Mouse (Mus musculus): ENCODE data around the gene Hoga1. TPM values are rescaled to one million over a fixed set of nuclear protein-coding genes. Genes with fewer than 3 reads are reported as not detected.

Gene Hoga1
- polyA plus RNA-seq, 1 experiment = 10.8 TPM

- H3K27me3 ChIP-seq (ENCODE audit: control insufficient read depth, insufficient read depth, low read length) = no peaks in the 10 kb centered on the region
- no peaks in the 10 kb centered on the region; the same call in 1 of the 2 replicates for H3K4me1 ChIP-seq (ENCODE audit: control insufficient read depth, insufficient read depth, low read length)
- TF ChIP-seq POLR2A (IDR thresholded peaks at IDR 0.05; ENCODE audit: control insufficient read depth, low read depth, low read length) = no peak
- no peak for TF ChIP-seq CTCF (IDR thresholded peaks at IDR 0.05; ENCODE audit: control insufficient read depth, insufficient read depth, insufficient replicate concordance, low read depth, low read length)
- H3K27ac ChIP-seq (ENCODE audit: control insufficient read depth, insufficient read depth, low read depth, low read length) = no peak overlapping the region
- H3K4me3 ChIP-seq (ENCODE audit: control insufficient read depth, low read depth, low read length) = no peak overlapping the region
- H3K36me3 ChIP-seq (ENCODE audit: control insufficient read depth, insufficient read depth, low read length) = no peaks in the 10 kb centered on the region; the same call in 1 of the 2 replicates
Observed at GRCm38 (mm10) chr19:42014231-42014825, 31.1 kb upstream of the Hoga1 start.

GRCm38 (mm10) chr19:42015001-42015400 lies 30.4 kb upstream of the Hoga1 start:
- H3K36me3 ChIP-seq (ENCODE audit: control insufficient read depth, insufficient read depth, low read length) = no peaks in the 10 kb centered on the region
- no peak overlapping the region for H3K4me3 ChIP-seq (ENCODE audit: control insufficient read depth, low read depth, low read length)
- H3K4me1 ChIP-seq (ENCODE audit: control insufficient read depth, insufficient read depth, low read length) = no peaks in the 10 kb centered on the region; the same call in 1 of the 2 replicates
- TF ChIP-seq CTCF (IDR thresholded peaks at IDR 0.05; ENCODE audit: control insufficient read depth, insufficient read depth, insufficient replicate concordance, low read depth, low read length) = no peak
- H3K27me3 ChIP-seq (ENCODE audit: control insufficient read depth, insufficient read depth, low read length) = no peaks in the 10 kb centered on the region
- H3K27ac ChIP-seq (ENCODE audit: control insufficient read depth, insufficient read depth, low read depth, low read length) = no peak overlapping the region

GRCm38 (mm10) chr19:42016251-42016650 lies 29.2 kb upstream of the Hoga1 start:
- Histone ChIP-seq H3K36me3 (ENCODE audit: control insufficient read depth, insufficient read depth, low read length) (no peaks in the 10 kb centered on the region; the same call in 1 of the 2 replicates), H3K4me1 (ENCODE audit: control insufficient read depth, insufficient read depth, low read length) (peaks cover 1% of the 10 kb centered on the region), H3K27me3 (ENCODE audit: control insufficient read depth, insufficient read depth, low read length) (no peaks in the 10 kb centered on the region), H3K27ac (ENCODE audit: control insufficient read depth, insufficient read depth, low read depth, low read length) (no peak overlapping the region), H3K4me3 (ENCODE audit: control insufficient read depth, low read depth, low read length) (no peak overlapping the region)
- no peak for TF ChIP-seq POLR2A (IDR thresholded peaks at IDR 0.05; ENCODE audit: control insufficient read depth, low read depth, low read length)
- no peak for TF ChIP-seq CTCF (IDR thresholded peaks at IDR 0.05; ENCODE audit: control insufficient read depth, insufficient read depth, insufficient replicate concordance, low read depth, low read length)

GRCm38 (mm10) chr19:42016840-42017239 lies 28.6 kb upstream of the Hoga1 start:
- H3K4me1 ChIP-seq (ENCODE audit: control insufficient read depth, insufficient read depth, low read length) = peaks cover 4% of the 10 kb centered on the region

DNA sequence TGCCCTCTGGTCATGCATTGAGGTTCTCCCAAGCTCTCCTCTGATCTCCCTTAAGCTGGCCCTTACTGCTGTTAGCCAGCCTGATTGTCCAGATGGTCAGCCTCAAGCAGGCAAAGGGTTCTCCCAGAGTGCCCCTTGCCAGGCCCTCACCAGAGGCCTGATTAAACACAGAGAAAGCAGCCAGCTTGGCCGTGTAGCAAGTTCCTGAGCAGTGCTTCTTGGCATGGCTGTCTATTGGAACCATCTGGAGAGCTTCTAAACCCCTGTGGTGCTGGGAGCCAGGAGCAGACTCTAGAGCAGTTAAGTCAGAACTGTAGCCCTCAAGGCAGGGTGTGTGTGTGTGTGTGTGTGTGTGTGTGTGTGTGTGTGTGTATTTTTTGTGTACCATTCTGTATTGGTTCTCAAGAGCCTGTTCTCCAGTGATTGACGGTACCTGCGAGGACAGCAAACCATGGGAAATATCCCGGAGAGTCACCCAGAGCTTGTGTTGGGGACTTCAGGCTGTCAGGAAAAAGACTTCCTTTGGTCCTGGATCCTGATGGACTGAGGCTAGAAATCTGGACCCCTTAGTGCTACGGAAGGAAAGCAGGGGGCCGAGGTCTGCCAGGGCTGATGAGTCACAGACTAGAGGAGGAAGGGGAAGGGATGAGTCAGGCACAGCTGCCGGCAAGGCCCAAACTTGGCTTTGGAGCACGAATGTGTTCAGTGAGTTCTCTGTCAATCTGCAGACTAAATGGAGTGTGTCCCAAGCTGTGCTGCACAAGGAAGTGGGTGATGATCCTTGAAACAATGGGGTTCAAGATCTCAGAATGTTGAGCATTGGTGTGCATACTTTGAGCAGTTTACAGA lies 27.8 kb upstream of the Hoga1 start:
- peaks cover 4% of the 10 kb centered on the region for H3K4me1 ChIP-seq (ENCODE audit: control insufficient read depth, insufficient read depth, low read length)
- no peak overlapping the region for H3K27ac ChIP-seq (ENCODE audit: control insufficient read depth, insufficient read depth, low read depth, low read length)
- no peaks in the 10 kb centered on the region; the same call in 1 of the 2 replicates for H3K36me3 ChIP-seq (ENCODE audit: control insufficient read depth, insufficient read depth, low read length)
- H3K27me3 ChIP-seq (ENCODE audit: control insufficient read depth, insufficient read depth, low read length) = no peaks in the 10 kb centered on the region
- H3K4me3 ChIP-seq (ENCODE audit: control insufficient read depth, low read depth, low read length) = no peak overlapping the region
- TF ChIP-seq CTCF (IDR thresholded peaks at IDR 0.05; ENCODE audit: control insufficient read depth, insufficient read depth, insufficient replicate concordance, low read depth, low read length) = no peak
- TF ChIP-seq POLR2A (IDR thresholded peaks at IDR 0.05; ENCODE audit: control insufficient read depth, low read depth, low read length) = no peak

More at GRCm38 (mm10) chr19:42016840-42017239, 28.6 kb upstream of the Hoga1 start:
- no peak overlapping the region for H3K4me3 ChIP-seq (ENCODE audit: control insufficient read depth, low read depth, low read length)
- TF ChIP-seq CTCF (IDR thresholded peaks at IDR 0.05; ENCODE audit: control insufficient read depth, insufficient read depth, insufficient replicate concordance, low read depth, low read length) (no peak), POLR2A (IDR thresholded peaks at IDR 0.05; ENCODE audit: control insufficient read depth, low read depth, low read length) (no peak)
- H3K27ac ChIP-seq (ENCODE audit: control insufficient read depth, insufficient read depth, low read depth, low read length) = no peak overlapping the region
- H3K27me3 ChIP-seq (ENCODE audit: control insufficient read depth, insufficient read depth, low read length) = no peaks in the 10 kb centered on the region
- no peaks in the 10 kb centered on the region; the same call in 1 of the 2 replicates for H3K36me3 ChIP-seq (ENCODE audit: control insufficient read depth, insufficient read depth, low read length)

DNA sequence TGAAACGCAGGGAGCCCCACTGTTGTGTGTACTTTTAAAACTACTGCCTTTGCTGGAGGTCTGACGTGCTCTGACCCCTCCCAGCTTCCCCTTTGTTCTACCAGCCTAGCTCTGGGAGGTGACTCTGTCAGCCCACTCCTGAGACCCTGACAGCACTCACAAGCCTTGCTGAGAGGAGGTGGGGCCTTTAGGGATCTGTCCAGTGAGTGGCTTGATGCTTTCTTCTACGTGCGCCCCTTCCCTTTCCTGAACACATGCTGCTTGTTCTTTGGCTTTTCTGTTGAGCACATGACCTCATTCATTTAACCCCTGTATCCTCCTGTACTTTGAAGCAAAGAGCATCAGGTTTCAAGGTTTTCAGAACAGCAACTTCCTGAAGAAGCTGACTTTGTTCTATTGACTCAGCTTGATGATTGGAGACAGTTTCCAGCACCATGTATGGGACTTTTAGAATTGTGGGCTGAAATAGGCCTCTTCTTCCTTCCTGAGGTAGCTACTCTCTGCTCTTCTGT lies 26.3 kb upstream of the Hoga1 start:
- Histone ChIP-seq H3K4me3 (ENCODE audit: control insufficient read depth, low read depth, low read length) (no peak overlapping the region), H3K27me3 (ENCODE audit: control insufficient read depth, insufficient read depth, low read length) (no peaks in the 10 kb centered on the region), H3K4me1 (ENCODE audit: control insufficient read depth, insufficient read depth, low read length) (peaks cover 9% of the 10 kb centered on the region), H3K36me3 (ENCODE audit: control insufficient read depth, insufficient read depth, low read length) (no peaks in the 10 kb centered on the region; the same call in 1 of the 2 replicates), H3K27ac (ENCODE audit: control insufficient read depth, insufficient read depth, low read depth, low read length) (no peak overlapping the region)
- TF ChIP-seq CTCF (IDR thresholded peaks at IDR 0.05; ENCODE audit: control insufficient read depth, insufficient read depth, insufficient replicate concordance, low read depth, low read length) (no peak), POLR2A (IDR thresholded peaks at IDR 0.05; ENCODE audit: control insufficient read depth, low read depth, low read length) (no peak)

Measured in testis, adult 2 months (tissue).